Mouse (Mus musculus) ovary, adult 18-20 months (tissue): Measurements from ENCODE around the gene Gimap9.

Source experiments
- DNase-seq: peaks from one replicate; pipeline ENCODE4 v3.0.0; 2022; ENCODE audit warnings: low spot score, mixed read lengths

Gene Gimap9

DNA sequence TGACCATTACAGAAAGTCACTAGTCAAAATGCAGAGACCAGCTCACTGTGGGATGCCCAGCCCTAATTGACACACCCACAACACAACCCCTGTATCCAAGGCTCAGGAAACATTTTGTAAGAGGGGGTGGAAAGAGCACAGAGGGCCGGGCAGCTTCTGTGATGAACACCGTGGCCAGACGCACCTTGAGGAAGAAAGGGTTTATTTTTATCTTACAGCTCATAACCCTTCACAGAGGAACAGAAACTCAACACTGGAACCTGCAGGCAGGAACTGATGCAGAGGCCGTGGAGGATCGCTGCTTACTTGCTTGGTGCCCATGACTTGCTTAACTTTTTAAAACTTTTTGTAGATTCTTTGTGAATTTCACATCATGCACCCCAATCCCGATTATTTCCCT lies 17.0 kb downstream of the Gimap9 start:
- DNase-seq, result no peak

DNA sequence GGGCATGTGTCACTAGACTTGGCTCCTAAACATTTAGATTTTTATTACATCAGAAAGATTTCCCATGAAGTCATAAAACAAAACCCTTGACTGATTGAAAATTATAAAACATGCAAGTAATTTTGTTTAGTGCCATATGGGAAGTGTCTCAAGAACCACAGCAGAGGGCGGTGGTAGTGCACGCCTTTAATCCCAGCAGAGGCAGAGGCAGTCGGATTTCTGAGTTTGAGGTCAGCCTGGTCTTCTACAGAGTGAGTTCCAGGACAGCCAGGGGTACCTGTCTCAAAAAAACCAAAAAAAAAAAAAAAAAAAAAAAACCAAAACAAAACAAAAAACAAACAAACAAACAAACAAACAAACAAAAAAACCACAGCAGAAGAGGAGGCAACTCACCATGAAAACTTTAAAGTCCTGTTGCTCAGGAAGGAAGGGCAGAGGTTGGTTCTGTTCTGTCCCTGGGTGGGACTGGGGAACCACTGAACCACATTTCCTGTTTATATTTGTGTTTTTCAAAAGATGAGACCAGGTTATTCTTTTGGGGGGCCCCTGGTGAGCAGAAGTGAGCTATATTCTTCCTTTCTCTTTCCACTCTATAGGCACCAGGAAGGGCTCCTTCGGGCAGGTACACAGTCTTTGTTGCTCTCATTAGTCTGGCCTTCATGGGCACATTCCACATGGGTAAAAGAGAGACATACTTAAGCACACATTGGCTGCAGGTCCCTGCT lies 21.1 kb downstream of the Gimap9 start:
- DNase-seq, result no peak

DNA sequence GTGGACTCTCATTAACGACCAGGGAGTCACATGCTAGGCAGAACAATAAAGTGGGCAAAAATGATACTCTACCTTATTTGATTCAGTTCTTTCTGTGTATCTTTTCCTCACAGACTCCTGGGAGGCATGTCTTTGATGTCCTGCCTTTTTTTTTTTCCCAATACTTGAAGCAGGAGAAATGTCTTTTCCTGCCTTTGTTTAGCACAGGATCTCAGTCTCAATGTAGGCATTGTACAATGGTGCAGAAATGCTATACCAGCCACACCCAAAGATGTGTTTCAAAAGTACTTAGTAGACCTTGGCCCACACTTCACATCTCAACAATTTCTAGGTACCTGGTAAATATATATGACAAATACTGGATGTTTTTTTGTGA lies 21.6 kb downstream of the Gimap9 start:
- no peak for DNase-seq

DNA sequence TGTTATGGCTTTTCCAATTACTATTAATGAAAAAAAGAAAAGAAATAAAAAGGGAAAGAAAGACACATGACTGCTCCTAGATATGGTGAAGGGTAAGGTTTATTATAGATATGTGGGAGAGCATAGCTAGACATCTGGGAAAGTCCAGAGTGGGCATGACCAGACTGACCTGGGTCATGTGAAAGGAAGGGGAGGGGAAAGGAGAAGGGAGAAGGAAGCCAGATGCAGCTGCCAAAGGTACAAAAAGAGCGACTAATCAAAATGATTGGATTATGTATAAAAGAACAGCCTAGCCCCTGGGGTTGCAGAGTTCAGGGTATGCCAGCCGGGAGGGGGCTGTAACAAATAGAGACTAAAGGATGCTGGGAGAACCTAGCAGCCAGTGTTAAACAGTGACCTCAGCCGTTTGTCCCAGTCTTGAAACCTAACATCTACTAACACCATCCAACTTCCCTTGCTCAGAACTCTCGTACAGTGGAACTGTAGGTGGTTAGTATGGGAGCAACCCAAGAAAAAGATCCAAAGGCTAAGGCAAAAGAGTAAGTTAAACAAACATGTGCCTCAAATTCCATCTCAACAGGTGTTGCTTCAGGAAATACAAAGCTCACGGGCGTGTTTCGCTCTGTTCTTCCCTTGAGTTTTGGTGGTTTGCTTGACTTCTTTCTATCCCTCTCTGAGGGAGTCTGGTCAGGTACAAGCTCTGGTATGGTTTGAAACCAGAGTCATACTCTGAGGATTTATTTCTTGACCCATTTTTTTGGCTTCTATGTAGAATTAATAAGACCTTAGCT lies 22.3 kb downstream of the Gimap9 start:
- no peak for DNase-seq

DNA sequence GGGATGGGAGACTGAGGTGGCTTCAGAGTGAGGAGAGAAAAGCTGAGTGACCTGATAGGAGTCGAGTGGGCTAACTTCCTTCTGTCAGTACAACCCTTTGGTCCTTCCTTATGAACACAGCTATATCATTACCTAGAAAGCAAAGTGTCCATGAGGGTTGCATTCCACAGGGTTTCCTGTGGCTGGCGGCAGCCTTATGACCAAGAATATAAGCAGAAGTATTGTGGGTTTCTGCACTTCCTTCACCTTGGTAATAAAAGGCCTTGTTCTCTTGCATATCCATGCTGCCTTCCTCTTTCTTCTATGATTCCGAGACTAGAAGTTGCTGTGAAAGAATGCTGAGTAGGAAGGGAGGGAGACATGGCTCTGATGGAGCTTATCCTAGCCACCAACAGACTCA lies 23.0 kb downstream of the Gimap9 start:
- DNase-seq, result no peak

DNA sequence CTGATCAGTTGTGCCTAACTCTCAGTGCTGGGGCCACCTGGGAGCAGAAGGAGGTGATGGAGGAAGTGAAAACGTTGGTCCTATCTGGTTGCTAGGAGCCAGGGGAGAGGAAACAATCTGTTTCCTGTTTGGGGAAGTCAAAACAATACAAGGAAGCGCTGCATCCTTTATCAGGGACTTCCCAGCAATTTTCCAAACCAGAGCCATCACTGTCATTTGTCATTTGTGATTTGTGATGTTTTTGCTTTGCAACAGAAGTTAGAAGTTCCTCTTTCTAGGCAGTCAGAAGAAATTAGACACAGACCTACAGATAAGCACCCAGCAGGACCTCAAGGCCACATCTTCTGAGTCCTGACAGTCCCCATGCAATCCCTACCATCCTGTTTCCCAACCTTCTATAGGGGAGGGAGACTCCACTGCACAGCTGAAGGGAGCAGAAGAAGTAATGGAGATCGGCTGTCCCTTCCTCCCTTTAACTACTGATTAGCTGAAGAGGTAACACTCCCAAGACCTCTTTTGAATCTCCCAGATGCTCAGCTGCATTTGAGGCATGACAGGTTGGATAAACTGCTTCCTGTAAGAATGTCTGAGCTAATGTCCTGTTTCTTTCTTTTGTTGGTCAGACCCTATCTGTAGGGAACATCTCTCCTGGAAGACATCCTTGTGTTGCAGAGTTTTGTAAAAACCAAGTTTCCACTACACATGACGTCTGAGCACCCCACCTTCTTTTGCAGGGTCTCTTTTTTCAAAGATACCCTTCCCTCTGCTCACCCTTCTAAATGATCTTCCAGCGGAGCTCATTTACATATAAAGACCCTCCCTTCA lies 24.5 kb downstream of the Gimap9 start:
- DNase-seq, result no peak

DNA sequence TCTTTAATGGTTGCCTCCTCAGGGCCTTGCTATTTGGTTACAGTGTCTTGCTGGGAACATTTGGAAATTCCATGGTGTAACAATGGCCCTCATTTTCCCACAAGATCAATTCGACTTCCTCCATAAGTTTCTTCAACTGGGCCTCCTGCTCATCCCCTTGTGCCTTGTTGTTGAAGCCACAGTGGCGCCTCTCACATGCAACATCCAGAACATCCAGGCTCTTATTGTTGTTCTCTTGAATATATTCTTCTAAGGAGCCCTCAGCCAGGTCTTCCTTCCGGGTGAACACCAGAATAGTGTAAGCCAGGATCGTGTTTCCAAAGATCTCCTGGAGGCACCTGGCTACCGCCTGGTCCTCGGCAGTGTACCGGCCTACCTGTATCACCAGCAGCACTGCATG lies 26.2 kb downstream of the Gimap9 start:
- no peak for DNase-seq

DNA sequence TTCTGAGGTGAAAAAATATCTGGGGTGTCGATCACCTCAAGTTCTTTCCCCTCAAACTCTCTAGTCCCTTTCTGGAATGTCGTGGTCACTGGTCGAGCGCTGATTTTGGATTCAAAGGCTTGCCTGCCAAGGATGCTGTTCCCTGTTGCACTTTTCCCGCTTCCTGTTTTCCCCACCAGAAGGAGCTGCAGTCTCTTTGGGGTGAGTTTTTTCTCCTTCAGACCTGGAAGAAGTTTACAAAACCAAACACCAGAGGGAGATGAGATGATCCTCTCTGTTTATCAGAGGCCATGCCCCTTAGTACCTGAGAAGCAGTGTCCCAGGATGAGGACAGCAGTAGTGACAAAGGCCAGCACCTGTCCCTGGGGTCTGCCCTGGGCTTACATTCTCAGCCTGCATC lies 26.7 kb downstream of the Gimap9 start:
- no peak for DNase-seq

DNA sequence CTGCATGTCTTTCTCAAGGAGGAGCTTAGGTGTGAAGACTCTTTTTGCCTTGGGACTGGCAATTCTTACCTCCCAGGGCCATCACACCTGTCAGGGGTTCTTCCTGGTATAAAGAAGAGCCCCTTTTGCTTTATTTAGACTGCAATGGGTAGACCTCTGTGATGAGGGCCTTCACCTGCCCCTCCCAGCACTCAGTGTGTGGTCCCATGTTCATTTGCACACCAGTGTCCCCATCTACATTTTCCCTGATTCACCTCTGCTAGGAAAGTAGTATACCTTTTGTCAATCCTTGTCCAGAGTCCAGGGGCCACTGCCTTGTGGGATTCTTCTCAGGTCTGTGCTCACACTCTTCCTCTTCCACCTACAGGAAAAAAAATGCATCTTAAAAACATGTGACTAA lies 28.2 kb downstream of the Gimap9 start:
- no peak for DNase-seq

DNA sequence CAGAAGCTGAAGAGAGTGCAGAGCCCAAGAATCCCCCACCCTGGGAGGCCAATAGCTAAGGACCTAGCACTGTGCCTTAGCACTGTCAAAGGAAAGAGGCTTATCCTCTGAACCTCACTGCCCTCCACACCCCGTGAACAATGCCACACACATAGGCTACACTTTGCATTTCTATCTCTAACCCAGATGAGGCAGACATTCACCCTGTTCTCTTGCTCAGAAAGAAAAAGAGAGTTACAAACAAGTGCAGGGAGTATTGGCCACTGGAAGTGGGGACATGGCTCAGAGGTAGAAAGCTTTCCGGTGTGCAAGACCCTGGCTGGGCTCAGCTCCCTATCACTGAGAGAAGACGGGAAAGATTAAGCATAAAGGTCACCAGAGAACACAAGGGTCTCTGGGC lies 30.2 kb downstream of the Gimap9 start:
- DNase-seq, result no peak

DNA sequence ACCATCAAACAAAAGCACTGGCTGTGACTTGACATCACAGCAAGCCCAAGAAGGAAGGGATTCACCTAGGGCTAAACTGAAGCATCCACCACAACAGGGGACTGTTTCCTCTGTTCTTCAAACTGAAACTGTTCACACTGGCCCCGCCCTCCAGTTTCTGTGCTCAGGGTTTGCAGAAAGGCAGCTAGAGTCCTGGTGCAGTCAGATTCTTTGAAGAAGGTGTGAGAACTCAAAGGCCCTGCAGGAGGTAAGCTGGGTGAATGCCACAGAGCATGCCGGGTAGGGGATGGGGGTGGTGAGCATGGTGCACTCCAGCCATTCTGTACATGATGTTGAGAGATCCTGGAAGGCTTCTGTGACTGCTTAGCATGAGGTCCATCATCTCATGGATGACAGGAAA lies 42.5 kb downstream of the Gimap9 start, which contains the start of the genes Gm28053 and Gimap7:
Gene Gm28053, plus strand, starts transcription at position 153 of the 400 bp plus-strand sequence.
Gene Gimap7, plus strand, starts transcription at position 167 of the 400 bp plus-strand sequence.
- no peak for DNase-seq

DNA sequence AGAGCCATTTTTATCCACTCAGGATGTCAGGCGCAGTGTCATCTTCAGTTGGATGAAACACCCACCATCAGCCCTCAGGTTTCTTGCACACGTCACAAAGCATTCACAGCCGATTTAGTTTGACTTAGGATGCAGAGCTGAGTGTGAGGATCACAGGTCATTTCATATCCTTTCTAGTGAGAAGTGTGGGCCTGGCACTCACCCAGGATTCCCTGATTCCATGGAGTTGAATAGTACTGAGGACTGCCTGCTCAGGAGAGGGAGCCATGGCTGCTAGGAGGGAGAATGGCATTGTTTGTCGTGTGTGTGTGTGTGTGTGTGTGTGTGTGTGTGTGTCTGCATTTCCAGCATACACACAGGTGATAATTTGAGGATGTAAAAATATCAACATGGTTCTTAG lies 44.4 kb downstream of the Gimap9 start:
- no peak for DNase-seq

DNA sequence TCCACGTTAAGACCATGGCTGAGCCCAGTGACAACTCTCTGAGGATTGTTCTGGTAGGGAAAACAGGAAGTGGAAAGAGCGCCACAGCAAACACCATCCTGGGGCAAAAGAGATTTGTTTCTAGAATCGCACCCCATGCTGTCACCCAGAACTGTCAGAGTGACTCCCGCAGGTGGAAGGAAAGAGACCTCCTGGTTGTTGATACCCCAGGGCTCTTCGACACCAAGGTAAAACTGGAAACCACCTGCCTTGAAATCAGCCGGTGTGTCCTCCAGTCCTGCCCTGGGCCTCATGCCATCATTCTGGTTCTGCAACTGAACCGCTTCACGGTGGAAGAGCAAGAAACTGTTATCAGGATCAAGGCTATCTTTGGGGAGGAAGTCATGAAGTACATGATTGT lies 47.5 kb downstream of the Gimap9 start:
- no peak for DNase-seq

DNA sequence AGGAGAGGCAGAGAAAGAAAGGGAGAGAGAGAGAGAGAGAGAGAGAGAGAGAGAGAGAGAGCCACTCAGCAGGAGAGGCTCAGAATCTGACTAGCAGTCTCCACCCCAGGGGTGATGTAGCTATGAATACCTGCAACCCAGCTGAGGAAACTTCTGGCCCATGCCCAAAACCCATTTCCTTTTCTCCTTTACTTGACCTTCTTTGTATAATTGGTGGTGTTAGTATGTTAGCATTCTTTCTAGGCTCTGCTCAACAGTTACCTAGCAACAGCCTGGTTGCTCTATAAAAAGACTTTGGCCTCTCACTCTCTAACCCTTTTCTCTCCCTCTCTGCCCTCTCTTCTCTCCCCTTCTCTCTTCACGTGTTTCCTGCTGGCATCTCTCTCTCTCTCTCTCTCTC lies 49.5 kb downstream of the Gimap9 start:
- DNase-seq, result no peak

DNA sequence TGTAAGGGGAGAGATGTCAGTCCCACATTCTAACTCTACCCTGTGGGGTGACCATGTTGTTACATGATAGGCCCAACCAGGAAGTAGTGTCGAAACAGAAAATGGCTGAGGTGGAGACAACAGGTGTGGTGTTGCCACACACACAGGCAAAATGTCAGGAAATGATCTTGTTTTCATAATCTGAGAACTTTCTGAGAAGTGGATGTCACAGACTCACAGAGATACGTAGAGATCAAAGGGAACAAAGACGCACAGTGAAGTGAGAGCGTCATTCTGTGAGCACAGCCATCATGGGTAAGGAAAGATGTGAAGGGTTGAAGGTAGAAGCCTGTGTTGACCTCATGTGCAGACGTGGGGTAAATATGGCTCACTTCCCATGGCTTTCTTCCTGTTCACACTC lies 51.8 kb downstream of the Gimap9 start:
- DNase-seq, result no peak
